Mouse (Mus musculus) CH12.LX (cell line): Measurements from ENCODE around the gene Farp1.

ENCODE experiments used
- EP300 ChIP-seq: IDR thresholded peaks from 2 replicates; pipeline ENCODE4 v1.6.1; 2011; ENCODE audit warnings: low read length, improper control_type of control experiment
- POLR2A ChIP-seq: IDR thresholded peaks from 2 replicates; pipeline ENCODE4 v1.6.1; 2011; ENCODE audit warnings: low read depth, mild to moderate bottlenecking, improper control_type of control experiment, low read length
- SIN3A ChIP-seq: IDR thresholded peaks from 2 replicates; pipeline ENCODE4 v1.6.1; 2012; ENCODE audit warnings: low read length, improper control_type of control experiment, inconsistent platforms
- ZC3H11A ChIP-seq: IDR thresholded peaks from 2 replicates; pipeline ENCODE4 v1.6.1; 2012; ENCODE audit warnings: low read depth, mild to moderate bottlenecking, inconsistent platforms, low read length, improper control_type of control experiment

DNA sequence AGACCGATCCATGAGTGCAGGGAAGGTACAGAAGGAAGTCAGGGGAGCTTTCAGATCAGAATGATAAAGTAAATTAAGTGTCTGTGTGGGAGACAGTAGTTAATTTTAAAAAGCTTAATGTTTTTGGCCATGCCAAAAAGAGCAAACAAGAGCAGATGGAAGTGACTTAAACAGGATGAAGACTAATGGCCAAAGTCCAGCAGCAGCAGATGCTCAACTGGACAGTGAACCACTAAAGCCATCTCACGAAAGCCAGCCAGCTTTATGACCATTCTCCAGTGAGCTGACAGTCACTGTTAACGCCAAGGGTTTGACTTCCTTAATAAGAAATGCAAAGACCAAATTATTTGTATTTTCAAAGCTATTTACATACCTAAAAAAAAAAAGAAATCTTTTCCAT, 86.7 kb downstream of the Farp1 start:
- TF ChIP-seq POLR2A (no peak), SIN3A (no peak), ZC3H11A (no peak), EP300 (no peak)
